Mouse (Mus musculus) urinary bladder, postnatal 36 days (tissue): ENCODE results near the gene Cpn2.

Experiments used
- DNase-seq, 2 experiments: peaks; one replicate each; pipeline ENCODE4 v3.0.0; 2022; ENCODE audit warnings: low spot score in 2 of 2, mixed read lengths in 1 of 2

The Cpn2 gene

GRCm38 (mm10) chr16:30238791-30239190 lies 28.5 kb downstream of the Cpn2 start:
- no peak for DNase-seq

GRCm38 (mm10) chr16:30236091-30236699 lies 31.1 kb downstream of the Cpn2 start:
- DNase-seq: peak; percentile 82 to 86

- DNase-seq: no peak
These were observed 31.7 kb downstream of the Cpn2 start for GRCm38 (mm10) chr16:30235577-30235976.

GRCm38 (mm10) chr16:30234636-30235546 lies 32.4 kb downstream of the Cpn2 start:
- DNase-seq: no peak

- DNase-seq: no peak
These were observed 33.2 kb downstream of the Cpn2 start for GRCm38 (mm10) chr16:30234077-30234476.

- no peak for DNase-seq
These were observed 35.3 kb downstream of the Cpn2 start for GRCm38 (mm10) chr16:30231882-30232604.

GRCm38 (mm10) chr16:30227352-30227751 lies 39.9 kb downstream of the Cpn2 start:
- DNase-seq: no peak

- no peak for DNase-seq
These were observed 46.0 kb downstream of the Cpn2 start for GRCm38 (mm10) chr16:30221161-30221782.

- no peak for DNase-seq
These were observed 51.5 kb downstream of the Cpn2 start for GRCm38 (mm10) chr16:30215811-30216210.

GRCm38 (mm10) chr16:30213644-30214043 lies 53.7 kb downstream of the Cpn2 start:
- no peak for DNase-seq

GRCm38 (mm10) chr16:30212035-30212434 lies 55.3 kb downstream of the Cpn2 start:
- DNase-seq: no peak

GRCm38 (mm10) chr16:30209264-30209663 lies 58.0 kb downstream of the Cpn2 start:
- no peak for DNase-seq

- no peak for DNase-seq
These were observed 59.3 kb downstream of the Cpn2 start for GRCm38 (mm10) chr16:30207991-30208390.

GRCm38 (mm10) chr16:30207111-30207828 lies 60.0 kb downstream of the Cpn2 start:
- DNase-seq: no peak
